Mouse (Mus musculus) intestine, postnatal 0 days (tissue): ENCODE measurements around the gene Brd4. TPM values are rescaled to one million over a fixed set of nuclear protein-coding genes. Genes with fewer than 3 reads are reported as not detected.
"Not testable (repeated sequence)": the region's sequence is repeated elsewhere in the genome, so short reads cannot be mapped to it uniquely, and the experiment has no call there.

Experiments used
- ATAC-seq: fragments of 200-750 bp; cut with Nextera tagmentation; 2 replicates; pipeline ENCODE4 v1.8.0; 2017; ENCODE audit warnings: mild to moderate bottlenecking, moderate TSS enrichment, moderate library complexity
- H3K27ac ChIP-seq: fragments of 300-500 bp; sonication (generic); 2 replicates; pipeline ENCODE4 v1.5.1; 2014; ENCODE audit warnings: mild to moderate bottlenecking, low read depth, low read length, moderate library complexity
- H3K27me3 ChIP-seq: fragments of 300-500 bp; sonication (generic); replicated peaks from 2 replicates; pipeline ENCODE4 v1.6.1; 2014; ENCODE audit warnings: low read length, mixed read lengths; ENCODE audit not compliant: control insufficient read depth, insufficient read depth
- H3K36me3 ChIP-seq: fragments of 300-500 bp; sonication (generic); 2 replicates; pipeline ENCODE4 v1.6.1; 2014; ENCODE audit warnings: mild to moderate bottlenecking, moderate library complexity; ENCODE audit not compliant: control insufficient read depth, insufficient read depth
- H3K4me1 ChIP-seq: fragments of 300-500 bp; sonication (generic); replicated peaks from 2 replicates; pipeline ENCODE4 v1.6.1; 2014; ENCODE audit warnings: antibody characterized with exemption, low read length, mixed read lengths; ENCODE audit not compliant: control insufficient read depth, insufficient read depth
- H3K4me2 ChIP-seq: fragments of 300-500 bp; sonication (generic); replicated peaks from 2 replicates; pipeline ENCODE4 v1.6.1; 2014; ENCODE audit warnings: low read depth, mild to moderate bottlenecking, moderate library complexity
- H3K4me3 ChIP-seq: fragments of 300-500 bp; sonication (generic); 2 replicates; pipeline ENCODE4 v1.5.1; 2014; ENCODE audit warnings: low read depth, low read length
- H3K9ac ChIP-seq: fragments of 300-500 bp; sonication (generic); 2 replicates; pipeline ENCODE4 v1.6.1; 2014; ENCODE audit warnings: mild to moderate bottlenecking, low read depth, low read length
- H3K9me3 ChIP-seq: fragments of 300-500 bp; sonication (generic); 2 replicates; pipeline ENCODE4 v1.6.1; 2016; ENCODE audit warnings: mixed run types; ENCODE audit not compliant: control insufficient read depth
- CTCF ChIP-seq: sonication (generic); IDR thresholded peaks from 2 replicates; pipeline ENCODE4 v1.5.1; 2016; ENCODE audit warnings: low read depth, mild to moderate bottlenecking, control low read depth, antibody characterized with exemption, moderate library complexity
- WGBS: fragments of 180-500 bp; shearing (Covaris S2); extraction: QIAGEN DNeasy Blood & Tissue Kit; methylation state at CpG from one replicate; pipeline ENCODE4 v1.1.7; 2014; 5-methylcytosine and 5-hydroxymethylcytosine counted together
- polyA plus RNA-seq: library from polyadenylated mRNA; unstranded; fragments of >200 nt; fragmentation: Nextera tagmentation; extraction: Ambion mirVana; gene quantifications from 2 replicates; pipeline ENCODE4 v1.2.1, GENCODE M21; 2015

Gene Brd4
- polyA plus RNA-seq, 1 experiment from 2014 or later: 36.7 TPM

DNA sequence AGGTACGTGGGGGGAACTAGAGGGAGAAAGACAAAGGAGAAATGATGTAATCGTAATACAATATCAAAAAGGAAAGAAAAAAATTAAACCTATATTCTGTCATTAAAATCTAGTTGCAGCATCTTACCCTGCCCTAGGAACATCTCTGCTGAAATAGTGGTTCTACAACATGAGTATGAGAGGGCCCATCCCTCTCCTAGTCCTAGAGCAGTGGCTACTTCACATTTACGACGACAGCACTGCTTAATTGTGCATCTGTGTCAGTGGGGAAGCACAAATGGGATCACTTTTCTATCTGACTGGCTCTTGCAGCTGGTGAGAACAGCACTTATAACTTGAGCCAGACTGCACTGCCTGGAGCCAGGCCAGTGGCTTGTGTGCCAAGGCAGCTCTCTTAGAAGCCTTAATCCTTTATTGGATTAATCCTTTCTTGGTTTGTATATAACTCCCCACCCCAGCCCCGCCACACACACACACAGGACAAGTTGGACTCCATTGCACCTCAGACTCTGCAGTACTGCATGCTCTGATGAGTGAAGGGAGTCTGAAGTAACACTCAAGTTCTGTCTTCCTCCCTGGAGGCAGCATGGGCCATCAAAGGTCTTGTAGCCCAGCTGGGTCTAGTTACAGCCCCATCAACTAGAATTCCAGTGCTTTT lies 48.9 kb downstream of the Brd4 start:
- Histone ChIP-seq H3K9me3 (no peaks in the 10 kb centered on the region), H3K4me3 (no peak overlapping the region), H3K36me3 (no peaks in the 10 kb centered on the region), H3K4me1 (no peaks in the 10 kb centered on the region), H3K9ac (no peak overlapping the region), H3K4me2 (no peak overlapping the region), H3K27me3 (no peaks in the 10 kb centered on the region), H3K27ac (no peak overlapping the region)
- no peak for ATAC-seq
- WGBS: 65% methylated on average over 5 of the region's 5 CpGs
- no peak for TF ChIP-seq CTCF

DNA sequence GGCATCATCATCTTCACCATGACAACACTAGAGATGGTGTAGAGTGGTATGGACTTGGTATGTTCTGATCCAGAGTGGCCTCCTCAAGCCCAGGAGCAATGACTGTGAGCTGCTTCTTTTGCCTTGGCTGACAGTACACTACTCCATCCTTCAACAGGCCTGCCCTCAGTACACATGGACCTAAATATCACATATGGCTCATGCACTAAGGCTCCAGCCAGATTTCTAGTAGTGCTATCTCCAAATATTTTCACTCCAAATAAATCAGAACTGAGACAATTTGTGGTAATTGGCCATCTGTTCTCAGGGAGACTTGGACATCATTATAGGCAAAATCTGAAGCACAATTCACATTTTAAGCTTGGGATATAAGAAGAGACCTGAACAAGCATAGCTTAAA lies 51.3 kb downstream of the Brd4 start:
- Histone ChIP-seq H3K27me3 (no peaks in the 10 kb centered on the region), H3K4me2 (no peak overlapping the region), H3K4me3 (no peak overlapping the region), H3K9me3 (no peaks in the 10 kb centered on the region), H3K4me1 (no peaks in the 10 kb centered on the region), H3K9ac (no peak overlapping the region), H3K36me3 (peaks cover 15% of the 10 kb centered on the region), H3K27ac (no peak overlapping the region)
- TF ChIP-seq CTCF: no peak
- ATAC-seq: no peak

DNA sequence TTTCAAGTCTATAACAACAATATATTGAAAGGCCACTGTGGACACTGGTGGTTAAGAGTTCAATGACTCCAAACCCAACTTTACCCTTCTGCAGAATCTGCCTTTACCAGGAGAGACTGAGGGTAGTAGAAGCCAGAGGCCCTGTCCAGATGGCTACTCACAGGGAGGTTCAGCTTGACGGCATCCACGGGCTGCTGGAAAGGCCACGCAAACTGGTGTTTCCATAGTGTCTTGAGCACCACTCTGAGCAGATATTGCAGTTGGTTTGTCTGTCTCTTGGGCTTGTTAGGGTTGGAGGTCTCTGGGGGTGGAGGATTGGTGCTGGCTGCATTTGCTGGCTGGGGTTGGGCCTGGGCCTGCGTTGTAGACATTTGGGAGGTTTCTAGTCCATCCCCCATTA lies 55.3 kb downstream of the Brd4 start:
- no peak overlapping the region for H3K4me2 ChIP-seq
- WGBS: 93% methylated on average over 4 of the region's 4 CpGs
- H3K36me3 ChIP-seq: peaks cover 41% of the 10 kb centered on the region
- H3K4me1 ChIP-seq: no peaks in the 10 kb centered on the region
- H3K27me3 ChIP-seq: no peaks in the 10 kb centered on the region
- no peak overlapping the region for H3K9ac ChIP-seq
- no peak overlapping the region for H3K27ac ChIP-seq
- H3K9me3 ChIP-seq: no peaks in the 10 kb centered on the region
- no peak for ATAC-seq
- TF ChIP-seq CTCF: no peak
- no peak overlapping the region for H3K4me3 ChIP-seq

DNA sequence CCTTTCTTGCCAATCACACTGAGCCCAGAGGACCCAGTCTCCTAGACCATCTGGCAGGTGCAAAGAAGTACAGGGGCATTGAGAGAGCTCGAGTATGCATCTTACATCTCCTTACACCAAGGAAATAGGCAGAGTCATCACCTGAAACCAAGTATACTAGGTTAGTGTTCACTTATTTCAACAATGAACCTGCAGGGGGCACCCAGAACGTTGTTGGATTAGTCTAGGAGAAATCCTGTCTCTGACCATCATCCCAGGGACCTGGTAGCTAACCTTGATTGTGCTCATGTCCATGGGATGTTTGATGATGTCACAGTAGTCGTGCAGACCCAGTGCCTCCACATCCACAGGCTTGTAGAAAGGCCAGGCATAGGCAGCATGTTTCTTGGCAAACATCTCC lies 63.6 kb downstream of the Brd4 start:
- H3K27me3 ChIP-seq: no peaks in the 10 kb centered on the region
- peaks cover 81% of the 10 kb centered on the region for H3K36me3 ChIP-seq
- no peak overlapping the region for H3K9ac ChIP-seq
- H3K4me1 ChIP-seq: no peaks in the 10 kb centered on the region
- H3K4me3 ChIP-seq: no peak overlapping the region
- TF ChIP-seq CTCF: peak; percentile 49
- 70% methylated on average over 3 of the region's 3 CpGs for WGBS
- H3K4me2 ChIP-seq: no peak overlapping the region
- no peak for ATAC-seq
- H3K9me3 ChIP-seq: no peaks in the 10 kb centered on the region
- H3K27ac ChIP-seq: no peak overlapping the region

DNA sequence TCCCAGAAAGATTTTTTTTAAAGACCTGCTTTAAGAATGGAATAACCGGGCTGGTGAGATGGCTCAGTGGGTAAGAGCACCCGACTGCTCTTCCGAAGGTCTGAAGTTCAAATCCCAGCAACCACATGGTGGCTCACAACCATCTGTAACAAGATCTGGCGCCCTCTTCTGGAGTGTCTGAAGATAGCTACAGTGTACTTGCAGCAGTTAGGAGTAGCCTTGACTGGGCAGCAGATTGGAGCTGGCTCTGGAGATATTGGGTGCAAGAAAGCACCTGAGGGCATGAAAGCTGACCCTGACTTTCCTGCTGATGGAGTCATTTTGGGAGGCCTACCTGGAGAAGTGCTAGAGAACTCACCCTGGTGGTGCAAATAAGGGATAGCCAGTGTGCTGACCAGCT lies 68.9 kb downstream of the Brd4 start:
- H3K27me3 ChIP-seq, ATAC-seq: not testable (repeated sequence)
- WGBS: 69% methylated on average over 4 of the region's 4 CpGs

DNA sequence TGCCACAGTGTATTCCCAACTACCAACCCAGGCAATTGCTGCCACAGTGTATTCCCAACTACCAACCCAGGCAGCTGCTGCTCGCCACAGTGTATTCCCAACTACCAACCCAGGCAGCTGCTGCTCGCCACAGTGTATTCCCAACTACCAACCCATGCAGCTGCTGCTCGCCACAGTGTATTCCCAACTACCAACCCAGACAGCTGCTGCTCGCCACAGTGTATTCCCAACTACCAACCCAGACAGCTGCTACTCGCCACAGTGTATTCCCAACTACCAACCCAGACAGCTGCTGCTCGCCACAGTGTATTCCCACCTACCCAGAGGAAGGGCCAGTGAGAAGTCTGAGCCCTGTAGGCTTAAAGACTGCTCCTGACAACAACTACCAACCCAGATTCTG lies 73.0 kb downstream of the Brd4 start:
- H3K4me1 ChIP-seq, H3K9me3 ChIP-seq, H3K27ac ChIP-seq, H3K27me3 ChIP-seq, H3K4me3 ChIP-seq, H3K9ac ChIP-seq, H3K4me2 ChIP-seq, ATAC-seq: not testable (repeated sequence)
- H3K36me3 ChIP-seq: peaks cover 92% of the 10 kb centered on the region
- WGBS: 89% methylated on average over 6 of the region's 6 CpGs

More for the DNA sequence above, 68.9 kb downstream of the Brd4 start:
- not testable (repeated sequence) for H3K4me2 ChIP-seq, H3K9me3 ChIP-seq, H3K4me3 ChIP-seq, H3K4me1 ChIP-seq, H3K9ac ChIP-seq, H3K27ac ChIP-seq
- TF ChIP-seq CTCF: peak; percentile 63
- H3K36me3 ChIP-seq: peaks cover 80% of the 10 kb centered on the region

DNA sequence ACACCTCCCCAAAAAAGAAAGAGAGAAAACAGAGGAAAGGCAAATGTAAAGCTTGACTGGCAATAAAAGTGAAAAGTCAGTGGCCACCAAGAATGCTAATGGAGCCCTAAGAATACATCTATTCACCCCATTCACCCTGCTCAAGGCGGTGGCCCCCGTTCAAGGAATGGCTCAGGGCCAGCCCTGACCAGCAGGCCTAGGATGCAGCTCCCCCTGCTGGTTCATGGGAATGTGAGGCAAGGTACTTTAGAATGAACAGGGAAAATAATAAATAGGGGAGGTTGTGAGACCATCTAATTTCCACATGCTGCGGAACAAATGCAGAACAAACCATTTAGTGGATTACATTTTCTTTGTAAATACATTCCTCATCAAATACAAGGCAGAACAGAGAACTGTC lies 74.8 kb downstream of the Brd4 start:
- Histone ChIP-seq H3K4me1 (no peaks in the 10 kb centered on the region), H3K9me3 (no peaks in the 10 kb centered on the region), H3K27ac (no peak overlapping the region), H3K9ac (no peak overlapping the region), H3K27me3 (no peaks in the 10 kb centered on the region), H3K36me3 (peaks cover 95% of the 10 kb centered on the region), H3K4me2 (no peak overlapping the region), H3K4me3 (no peak overlapping the region)
- ATAC-seq: no peak
- TF ChIP-seq CTCF: peak; percentile 94
- WGBS: 39% methylated on average over 3 of the region's 3 CpGs
